Mouse (Mus musculus) heart, adult 2 months (tissue): Measurements from ENCODE around the gene Strn. TPM values are rescaled to one million over a fixed set of nuclear protein-coding genes. Genes with fewer than 3 reads are reported as not detected.

ENCODE experiments used
- DNase-seq, 2 experiments: peaks; one replicate each; pipeline ENCODE4 v3.0.0; 2021
- H3K27ac ChIP-seq: fragments of 200-600 bp; 2 replicates; pipeline ENCODE4 v1.8.1; 2022
- H3K27me3 ChIP-seq: fragments of 200-500 bp; 2 replicates; pipeline ENCODE4 v1.6.1; 2012; ENCODE audit warnings: mild to moderate bottlenecking, low read length, inconsistent platforms, mixed read lengths; ENCODE audit not compliant: control insufficient read depth, insufficient read depth
- H3K36me3 ChIP-seq: fragments of 200-500 bp; 2 replicates; pipeline ENCODE4 v1.6.1; 2012; ENCODE audit warnings: low read length, inconsistent platforms; ENCODE audit not compliant: control insufficient read depth, insufficient read depth
- H3K4me1 ChIP-seq: fragments of 200-500 bp; 2 replicates; pipeline ENCODE4 v1.6.1; 2011; ENCODE audit warnings: low read length; ENCODE audit not compliant: control insufficient read depth, insufficient read depth
- H3K4me3 ChIP-seq: fragments of 200-600 bp; 2 replicates; pipeline ENCODE4 v1.8.1; 2022
- H3K79me2 ChIP-seq: fragments of 200-500 bp; replicated peaks from 2 replicates; pipeline ENCODE4 v1.6.1; 2012; ENCODE audit warnings: mild to moderate bottlenecking, inconsistent platforms, low read length, moderate library complexity, mixed read lengths; ENCODE audit not compliant: control insufficient read depth, insufficient read depth
- H3K9ac ChIP-seq: fragments of 200-500 bp; 2 replicates; pipeline ENCODE4 v1.6.1; 2012; ENCODE audit warnings: low read depth, mild to moderate bottlenecking, control low read depth, inconsistent platforms, low read length, mixed read lengths
- CTCF ChIP-seq: fragments of 200-600 bp; IDR thresholded peaks from 2 replicates; pipeline ENCODE4 v1.8.1; 2022; ENCODE audit warnings: antibody characterized with exemption, mild to moderate bottlenecking, moderate library complexity
- EP300 ChIP-seq: fragments of 200-500 bp; IDR thresholded peaks from 2 replicates; pipeline ENCODE4 v1.6.1; 2011; ENCODE audit warnings: low read depth, low read length, control low read depth; ENCODE audit not compliant: insufficient read depth
- POLR2A ChIP-seq: fragments of 200-500 bp; IDR thresholded peaks from 2 replicates; pipeline ENCODE4 v1.6.1; 2011; ENCODE audit warnings: mild to moderate bottlenecking, low read depth, low read length, control low read depth; ENCODE audit not compliant: insufficient read depth
- WGBS: fragments of 180-500 bp; shearing (Covaris S2); methylation state at CpG from one replicate; pipeline ENCODE4 v1.1.7; 2018; 5-methylcytosine and 5-hydroxymethylcytosine counted together
- intact Hi-C: fragments of 180-260 bp; cut with DNase I; formaldehyde crosslinking; loops from one replicate; pipeline ENCODE4 v1.15.1; 2025
- polyA plus RNA-seq: library from polyadenylated mRNA; depleted of rRNA; stranded (reverse); fragments of >200 nt; gene quantifications from 2 replicates; pipeline ENCODE4 v1.2.3, GENCODE M21; 2012
- total RNA-seq, 2 experiments: library from RNA; stranded (reverse); gene quantifications; 2 replicates each; pipeline ENCODE4 v1.2.3; 2021

Gene Strn
- total and polyA plus RNA-seq, 3 experiments = 6.1 to 24.2 (median 20.3) TPM

DNA sequence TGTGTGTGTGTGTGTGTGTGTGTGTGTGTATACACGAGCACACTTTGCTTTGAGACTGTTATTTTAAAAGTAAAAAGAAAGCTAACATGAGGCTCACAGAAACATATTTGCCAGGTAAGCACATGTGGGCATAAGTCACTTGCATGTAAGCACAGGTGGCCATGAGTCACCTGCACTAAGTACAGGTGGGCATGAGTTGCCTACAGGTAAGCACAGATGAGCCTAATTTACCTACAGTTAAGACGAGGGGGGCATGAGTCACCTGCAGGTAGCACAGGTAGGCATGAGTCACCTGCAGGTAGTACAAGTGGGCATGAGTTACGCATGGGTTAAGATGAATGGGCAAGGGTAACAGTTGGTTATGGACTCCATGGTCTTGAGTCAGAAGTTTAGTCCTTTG, 121.9 kb downstream of the Strn start:
- H3K36me3 ChIP-seq = no peaks in the 10 kb centered on the region
- H3K27ac ChIP-seq = no peak overlapping the region
- no peak overlapping the region for H3K9ac ChIP-seq
- TF ChIP-seq CTCF (no peak), POLR2A (no peak), EP300 (no peak)
- no peaks in the 10 kb centered on the region for H3K27me3 ChIP-seq
- intact Hi-C loops = no loop called here
- H3K4me3 ChIP-seq = no peak overlapping the region
- DNase-seq = no peak
- WGBS = 74% methylated on average over 3 of the region's 3 CpGs
- no peaks in the 10 kb centered on the region for H3K4me1 ChIP-seq
- no peaks in the 10 kb centered on the region for H3K79me2 ChIP-seq

DNA sequence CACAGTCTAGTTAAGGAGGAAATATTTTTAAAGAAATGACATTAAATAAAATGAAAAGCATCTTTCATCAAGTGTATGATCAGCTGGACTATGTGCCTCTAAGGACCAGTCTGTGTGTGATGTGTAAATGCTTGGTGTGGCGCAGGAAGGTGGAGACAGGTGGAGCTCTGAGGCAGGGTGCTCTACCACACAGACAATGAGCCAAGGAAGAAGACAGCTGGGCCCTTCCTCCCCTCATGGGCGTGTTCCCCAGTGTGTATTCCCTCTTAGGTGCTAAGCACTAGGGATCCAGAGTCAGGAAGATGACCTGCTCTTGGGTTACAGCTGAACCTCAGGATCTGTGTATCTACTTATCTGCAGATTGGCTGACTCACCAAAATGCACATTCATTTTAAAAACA, 122.5 kb downstream of the Strn start:
- H3K36me3 ChIP-seq = no peaks in the 10 kb centered on the region
- H3K4me3 ChIP-seq = no peak overlapping the region
- DNase-seq = no peak
- no peaks in the 10 kb centered on the region for H3K4me1 ChIP-seq
- no peaks in the 10 kb centered on the region for H3K27me3 ChIP-seq
- no peak overlapping the region for H3K9ac ChIP-seq
- intact Hi-C loops = no loop called here
- no peaks in the 10 kb centered on the region for H3K79me2 ChIP-seq
- 68% methylated on average over 2 of the region's 2 CpGs for WGBS
- TF ChIP-seq EP300 = no peak
- no peak for TF ChIP-seq CTCF
- TF ChIP-seq POLR2A = no peak
- H3K27ac ChIP-seq = no peak overlapping the region

DNA sequence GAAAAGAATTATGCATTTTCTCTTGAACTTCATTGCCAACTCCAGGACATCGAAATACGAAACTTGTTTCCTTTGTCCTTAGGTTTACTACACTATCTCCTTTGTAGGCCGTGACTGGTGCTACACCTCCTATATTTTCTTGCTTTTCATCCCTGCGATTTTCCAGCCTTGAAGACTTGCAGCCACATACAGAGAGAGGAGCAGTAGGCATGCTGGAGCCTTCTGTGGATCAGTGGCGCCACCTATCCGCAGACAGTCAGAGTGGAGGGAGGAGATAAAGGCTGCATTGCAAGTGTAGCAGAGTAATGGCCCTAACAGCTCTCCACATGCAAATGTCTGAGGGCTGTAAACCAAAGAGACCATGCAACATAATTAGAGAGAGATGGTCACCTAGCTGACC, 125.9 kb downstream of the Strn start:
- intact Hi-C loops = no loop called here
- no peak for DNase-seq

DNA sequence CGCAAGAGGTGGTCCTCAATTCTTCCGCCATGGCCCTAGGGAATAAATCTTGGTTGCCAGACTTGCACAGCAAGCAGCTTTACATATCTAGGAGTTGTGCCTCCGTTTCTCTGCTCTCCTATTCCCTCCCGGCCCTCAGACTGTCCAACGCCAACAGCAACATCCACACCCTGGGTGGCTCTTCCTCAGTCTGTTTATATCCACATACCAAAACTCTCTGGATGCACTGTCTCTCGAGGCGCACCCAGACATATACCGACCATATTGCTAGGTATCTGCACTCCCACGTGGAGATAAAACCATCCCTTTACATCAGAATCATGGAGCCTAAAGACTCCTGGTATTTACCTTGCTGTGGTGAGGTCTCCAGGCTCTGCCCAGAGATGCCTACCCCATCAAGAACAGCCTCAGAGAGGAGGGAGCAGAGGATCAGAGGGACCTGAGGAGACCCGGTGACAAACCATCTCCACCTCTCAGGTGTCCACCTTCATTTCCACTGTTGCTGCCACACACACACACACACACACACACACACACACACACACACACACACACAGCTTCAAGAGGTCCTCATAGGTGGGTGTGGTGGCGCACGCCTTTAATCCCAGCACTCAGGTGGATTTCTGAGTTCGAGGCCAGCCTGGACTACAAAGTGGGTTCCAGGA, 127.7 kb downstream of the Strn start:
- no peak overlapping the region for H3K27ac ChIP-seq
- no peak overlapping the region for H3K9ac ChIP-seq
- intact Hi-C loops = no loop called here
- no peaks in the 10 kb centered on the region for H3K4me1 ChIP-seq
- H3K27me3 ChIP-seq = no peaks in the 10 kb centered on the region
- H3K79me2 ChIP-seq = no peaks in the 10 kb centered on the region
- no peak for DNase-seq
- 82% methylated on average over 13 of the region's 13 CpGs for WGBS
- no peaks in the 10 kb centered on the region for H3K36me3 ChIP-seq
- H3K4me3 ChIP-seq = no peak overlapping the region
- TF ChIP-seq POLR2A = no peak
- TF ChIP-seq EP300 = no peak
- no peak for TF ChIP-seq CTCF

More for the DNA sequence above, 125.9 kb downstream of the Strn start:
- no peak overlapping the region for H3K9ac ChIP-seq
- H3K4me1 ChIP-seq = no peaks in the 10 kb centered on the region
- no peak overlapping the region for H3K4me3 ChIP-seq
- no peaks in the 10 kb centered on the region for H3K36me3 ChIP-seq
- TF ChIP-seq CTCF (peak; percentile 10; the same call in 1 of the 2 replicates), EP300 (no peak)
- no peak overlapping the region for H3K27ac ChIP-seq
- no peaks in the 10 kb centered on the region for H3K27me3 ChIP-seq
- no peaks in the 10 kb centered on the region for H3K79me2 ChIP-seq
- 77% methylated on average over 6 of the region's 6 CpGs for WGBS

DNA sequence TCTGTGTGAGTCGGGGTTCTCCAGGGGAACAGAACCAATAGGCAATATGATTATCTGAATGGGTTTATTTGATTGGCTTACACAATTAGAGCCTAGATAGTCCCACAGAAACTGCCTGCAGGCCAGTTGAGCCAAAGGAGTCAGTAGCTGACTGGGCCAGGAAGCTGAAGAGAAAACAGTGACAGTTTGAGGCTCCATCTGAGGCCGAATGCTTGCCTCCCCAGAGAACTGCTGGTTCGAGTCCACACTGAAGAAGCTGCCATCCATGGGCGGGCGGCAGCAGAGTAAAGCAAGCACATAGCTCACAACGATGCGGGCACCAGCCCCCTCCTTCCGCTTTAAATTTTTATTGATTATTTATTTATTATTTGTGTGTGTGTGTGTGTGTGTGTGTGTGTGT, 128.3 kb downstream of the Strn start:
- no peaks in the 10 kb centered on the region for H3K27me3 ChIP-seq
- no peak overlapping the region for H3K9ac ChIP-seq
- WGBS = 82% methylated on average over 8 of the region's 8 CpGs
- intact Hi-C loops = no loop called here
- TF ChIP-seq POLR2A (no peak), CTCF (no peak), EP300 (no peak)
- no peak for DNase-seq
- H3K4me1 ChIP-seq = no peaks in the 10 kb centered on the region
- no peaks in the 10 kb centered on the region for H3K36me3 ChIP-seq
- H3K79me2 ChIP-seq = no peaks in the 10 kb centered on the region
- H3K27ac ChIP-seq = no peak overlapping the region
- no peak overlapping the region for H3K4me3 ChIP-seq

DNA sequence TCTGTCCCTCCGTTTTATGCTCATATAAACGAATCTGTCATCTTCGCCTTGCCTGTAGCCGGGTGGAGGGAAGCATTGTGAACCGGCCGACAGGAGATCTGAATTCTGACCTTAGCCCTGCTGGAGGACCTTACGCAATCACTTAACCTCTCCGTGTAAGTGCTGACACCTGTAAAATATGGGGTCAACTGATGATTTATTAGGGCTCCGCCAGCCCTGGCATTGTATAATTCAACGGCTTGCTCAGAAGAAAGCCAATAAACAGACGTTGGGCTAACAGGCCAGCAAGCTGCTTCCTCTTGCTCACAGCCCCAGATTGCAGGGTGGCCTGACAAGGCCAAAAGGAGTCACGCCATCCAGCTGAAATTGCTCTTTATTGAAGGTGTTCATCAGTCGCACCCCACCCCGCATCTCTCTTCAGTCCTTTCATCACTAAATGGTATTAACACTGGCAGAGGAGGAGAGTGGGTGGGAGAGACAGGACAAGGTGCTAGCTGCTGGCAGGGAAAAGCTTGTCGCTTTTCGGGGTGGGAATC, 128.8 kb downstream of the Strn start:
- Histone ChIP-seq H3K9ac (no peak overlapping the region), H3K36me3 (no peaks in the 10 kb centered on the region), H3K27ac (no peak overlapping the region), H3K79me2 (no peaks in the 10 kb centered on the region), H3K4me3 (no peak overlapping the region), H3K27me3 (no peaks in the 10 kb centered on the region), H3K4me1 (no peaks in the 10 kb centered on the region)
- intact Hi-C loops = no loop called here
- 70% methylated on average over 16 of the region's 16 CpGs for WGBS
- TF ChIP-seq POLR2A (no peak), EP300 (no peak), CTCF (no peak)
- DNase-seq = no peak
